Mouse (Mus musculus): ENCODE results near the gene Stard7. TPM values are rescaled to one million over a fixed set of nuclear protein-coding genes. Genes with fewer than 3 reads are reported as not detected.

Gene Stard7
- polyA plus RNA-seq, 1 experiment from 2014 or later = 53.7 TPM

DNA sequence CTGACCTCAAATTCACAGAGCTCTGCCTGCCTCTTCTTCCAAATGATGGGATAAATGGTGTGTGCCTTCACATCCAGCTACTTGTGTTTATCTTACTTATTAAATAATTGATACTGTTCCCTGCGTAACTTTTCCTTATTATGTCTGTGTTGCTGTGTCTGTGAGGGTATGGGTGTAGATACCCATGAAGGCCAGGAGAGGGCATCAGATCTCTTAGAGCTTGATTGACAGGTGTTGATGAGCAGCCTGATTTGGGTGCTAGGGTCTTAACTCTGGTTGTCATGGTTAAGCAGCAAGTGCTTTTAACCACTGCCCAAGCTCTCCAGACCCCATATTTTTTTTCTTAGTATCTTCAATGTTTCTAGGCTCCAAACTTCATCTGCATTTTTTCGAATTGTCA is 38.6 kb downstream of the Stard7 start:
- 89% methylated on average over 2 of the region's 2 CpGs for WGBS
- Histone ChIP-seq H3K4me1 (replicated peaks; ENCODE audit: control insufficient read depth, insufficient read depth, low read length) (no peaks in the 10 kb centered on the region), H3K27ac (ENCODE audit: low read depth, low read length) (no peak overlapping the region), H3K27me3 (replicated peaks; ENCODE audit: control insufficient read depth, insufficient read depth, low read length) (no peaks in the 10 kb centered on the region), H3K4me3 (ENCODE audit: low read depth, low read length) (no peak overlapping the region), H3K36me3 (ENCODE audit: control insufficient read depth, insufficient read depth) (no peaks in the 10 kb centered on the region), H3K9me3 (ENCODE audit: control insufficient read depth) (no peaks in the 10 kb centered on the region), H3K4me2 (replicated peaks; ENCODE audit: low read depth) (no peak overlapping the region), H3K9ac (ENCODE audit: low read depth, low read length) (no peak overlapping the region)
- ATAC-seq = no peak
- TF ChIP-seq CTCF (IDR thresholded peaks at IDR 0.05; ENCODE audit: low read depth) = peak; percentile 63

DNA sequence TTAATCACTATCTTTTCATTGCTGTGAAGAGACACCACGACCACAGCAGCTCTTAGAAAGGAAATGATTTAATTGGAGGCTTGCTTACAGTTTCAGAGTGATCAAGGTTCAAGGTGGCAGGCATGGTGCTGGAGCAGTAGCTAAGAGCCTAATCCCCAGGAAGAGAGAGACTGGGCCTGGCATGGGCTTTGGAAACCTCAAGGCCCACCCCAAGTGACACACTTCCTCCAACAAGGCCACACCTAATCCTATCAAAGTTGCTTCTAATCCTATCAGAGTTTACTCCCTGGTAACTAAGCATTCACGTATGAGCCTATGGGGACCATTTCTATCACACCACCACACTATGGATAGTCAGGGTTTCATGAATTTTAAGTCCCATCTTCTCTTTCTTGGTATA is 40.2 kb downstream of the Stard7 start:
- Histone ChIP-seq H3K9me3 (ENCODE audit: control insufficient read depth) (no peaks in the 10 kb centered on the region), H3K27me3 (replicated peaks; ENCODE audit: control insufficient read depth, insufficient read depth, low read length) (no peaks in the 10 kb centered on the region), H3K4me1 (replicated peaks; ENCODE audit: control insufficient read depth, insufficient read depth, low read length) (no peaks in the 10 kb centered on the region), H3K9ac (ENCODE audit: low read depth, low read length) (no peak overlapping the region), H3K36me3 (ENCODE audit: control insufficient read depth, insufficient read depth) (no peaks in the 10 kb centered on the region), H3K27ac (ENCODE audit: low read depth, low read length) (no peak overlapping the region), H3K4me2 (replicated peaks; ENCODE audit: low read depth) (no peak overlapping the region), H3K4me3 (ENCODE audit: low read depth, low read length) (no peak overlapping the region)
- WGBS = 26% methylated on average over 2 of the region's 2 CpGs
- no peak for ATAC-seq
- no peak for TF ChIP-seq CTCF (IDR thresholded peaks at IDR 0.05; ENCODE audit: low read depth)

DNA sequence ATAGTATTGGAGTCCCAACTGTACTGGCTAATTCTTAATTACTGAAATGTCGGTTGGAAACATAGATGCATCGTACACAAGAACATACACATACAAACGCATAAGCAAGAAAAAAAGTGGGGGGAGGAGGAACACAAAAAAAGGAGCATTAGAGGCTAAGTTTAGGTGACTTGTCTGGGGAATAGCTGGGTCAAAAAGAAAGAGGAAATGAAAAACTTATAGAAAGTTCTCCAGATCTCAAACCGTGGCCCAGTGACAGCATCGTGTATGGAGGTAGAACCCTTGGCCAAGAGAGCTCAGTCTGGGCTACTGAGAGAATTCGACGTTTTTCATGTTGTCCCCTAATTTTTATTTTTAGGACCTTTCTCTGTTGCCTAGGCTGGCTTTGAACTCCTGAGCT is 40.7 kb downstream of the Stard7 start:
- Histone ChIP-seq H3K27me3 (replicated peaks; ENCODE audit: control insufficient read depth, insufficient read depth, low read length) (no peaks in the 10 kb centered on the region), H3K9ac (ENCODE audit: low read depth, low read length) (no peak overlapping the region), H3K36me3 (ENCODE audit: control insufficient read depth, insufficient read depth) (no peaks in the 10 kb centered on the region), H3K4me1 (replicated peaks; ENCODE audit: control insufficient read depth, insufficient read depth, low read length) (no peaks in the 10 kb centered on the region), H3K4me2 (replicated peaks; ENCODE audit: low read depth) (no peak overlapping the region), H3K27ac (ENCODE audit: low read depth, low read length) (no peak overlapping the region), H3K4me3 (ENCODE audit: low read depth, low read length) (no peak overlapping the region), H3K9me3 (ENCODE audit: control insufficient read depth) (no peaks in the 10 kb centered on the region)
- no peak for ATAC-seq
- no peak for TF ChIP-seq CTCF (IDR thresholded peaks at IDR 0.05; ENCODE audit: low read depth)
- WGBS = 88% methylated on average over 7 of the region's 7 CpGs

DNA sequence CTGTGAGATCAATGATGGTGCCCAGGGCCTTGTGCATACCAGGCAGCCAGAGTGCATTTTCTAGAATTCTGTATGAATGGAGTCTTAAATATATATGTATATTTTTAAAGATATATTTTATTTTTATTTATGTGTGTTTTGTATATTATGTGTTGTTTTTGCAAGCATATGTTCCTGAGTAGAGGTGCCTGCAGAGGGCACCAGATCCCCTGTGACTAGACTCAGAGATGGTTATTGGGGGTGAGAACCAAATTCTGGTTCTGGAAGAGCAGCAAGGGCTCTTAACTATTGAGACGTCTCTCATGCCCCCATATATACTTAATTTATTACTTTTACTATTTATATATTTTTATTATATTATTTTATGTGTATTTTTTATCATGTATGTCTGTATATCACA is 41.2 kb downstream of the Stard7 start:
- no peaks in the 10 kb centered on the region for H3K36me3 ChIP-seq (ENCODE audit: control insufficient read depth, insufficient read depth)
- WGBS = 88% methylated on average over 1 of the region's 1 CpGs
- H3K4me3 ChIP-seq (ENCODE audit: low read depth, low read length) = no peak overlapping the region
- no peak overlapping the region for H3K27ac ChIP-seq (ENCODE audit: low read depth, low read length)
- no peak for ATAC-seq
- no peak overlapping the region for H3K4me2 ChIP-seq (replicated peaks; ENCODE audit: low read depth)
- H3K4me1 ChIP-seq (replicated peaks; ENCODE audit: control insufficient read depth, insufficient read depth, low read length) = no peaks in the 10 kb centered on the region
- TF ChIP-seq CTCF (IDR thresholded peaks at IDR 0.05; ENCODE audit: low read depth) = no peak
- no peaks in the 10 kb centered on the region for H3K9me3 ChIP-seq (ENCODE audit: control insufficient read depth)
- H3K9ac ChIP-seq (ENCODE audit: low read depth, low read length) = no peak overlapping the region
- H3K27me3 ChIP-seq (replicated peaks; ENCODE audit: control insufficient read depth, insufficient read depth, low read length) = no peaks in the 10 kb centered on the region

DNA sequence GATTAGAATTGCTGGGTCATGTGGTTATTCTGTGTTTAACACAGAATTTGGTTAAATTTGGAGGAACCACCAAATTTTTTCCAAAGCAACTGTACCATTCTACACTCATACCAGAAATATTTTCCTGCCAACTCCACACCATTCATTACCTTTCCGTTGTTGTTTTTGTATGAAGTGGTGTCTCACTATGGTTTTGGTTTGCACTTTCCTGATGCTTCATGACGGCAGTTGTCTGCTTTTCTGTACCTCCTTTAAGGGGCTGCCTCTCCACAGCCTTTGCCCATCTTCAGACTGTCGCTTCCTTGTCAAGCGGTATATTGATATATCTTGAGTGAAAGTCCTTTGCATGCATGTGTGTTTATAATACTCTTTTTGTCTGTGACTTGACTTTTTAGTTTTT is 42.8 kb downstream of the Stard7 start:
- no peak for ATAC-seq
- no peak for TF ChIP-seq CTCF (IDR thresholded peaks at IDR 0.05; ENCODE audit: low read depth)
- WGBS = 90% methylated on average over 4 of the region's 4 CpGs

DNA sequence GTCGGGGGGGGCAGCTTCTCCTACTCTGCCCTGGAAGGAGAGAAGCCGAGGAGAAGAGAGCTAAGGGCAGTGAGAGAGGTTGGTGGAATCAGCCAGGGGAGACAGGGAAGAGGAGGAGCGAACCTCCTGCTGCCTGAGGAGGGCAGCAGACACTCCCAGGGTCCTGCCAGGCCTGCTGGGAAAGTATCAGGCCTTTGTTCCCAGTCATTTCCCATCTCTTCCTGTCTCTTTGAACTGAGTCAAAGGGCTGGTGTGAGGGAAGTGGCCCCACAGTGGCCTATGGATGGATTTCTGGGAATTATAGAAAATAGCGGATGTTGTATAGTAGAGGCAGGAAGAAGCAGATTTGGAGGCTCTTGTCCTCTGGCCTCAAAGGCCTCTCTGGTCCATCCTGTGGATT is 43.9 kb downstream of the Stard7 start:
- no peaks in the 10 kb centered on the region for H3K27me3 ChIP-seq (replicated peaks; ENCODE audit: control insufficient read depth, insufficient read depth, low read length)
- WGBS = 54% methylated on average over 4 of the region's 4 CpGs
- H3K36me3 ChIP-seq (ENCODE audit: control insufficient read depth, insufficient read depth) = no peaks in the 10 kb centered on the region
- no peaks in the 10 kb centered on the region for H3K4me1 ChIP-seq (replicated peaks; ENCODE audit: control insufficient read depth, insufficient read depth, low read length)
- no peak overlapping the region for H3K27ac ChIP-seq (ENCODE audit: low read depth, low read length)
- peak; percentile 59 for TF ChIP-seq CTCF (IDR thresholded peaks at IDR 0.05; ENCODE audit: low read depth)
- no peak for ATAC-seq
- H3K4me2 ChIP-seq (replicated peaks; ENCODE audit: low read depth) = no peak overlapping the region
- no peak overlapping the region for H3K9ac ChIP-seq (ENCODE audit: low read depth, low read length)
- H3K4me3 ChIP-seq (ENCODE audit: low read depth, low read length) = no peak overlapping the region
- no peaks in the 10 kb centered on the region for H3K9me3 ChIP-seq (ENCODE audit: control insufficient read depth)

More for the DNA sequence above, 42.8 kb downstream of the Stard7 start:
- no peaks in the 10 kb centered on the region for H3K27me3 ChIP-seq (replicated peaks; ENCODE audit: control insufficient read depth, insufficient read depth, low read length)
- no peak overlapping the region for H3K27ac ChIP-seq (ENCODE audit: low read depth, low read length)
- H3K4me3 ChIP-seq (ENCODE audit: low read depth, low read length) = no peak overlapping the region
- H3K36me3 ChIP-seq (ENCODE audit: control insufficient read depth, insufficient read depth) = no peaks in the 10 kb centered on the region
- H3K9me3 ChIP-seq (ENCODE audit: control insufficient read depth) = no peaks in the 10 kb centered on the region
- H3K4me1 ChIP-seq (replicated peaks; ENCODE audit: control insufficient read depth, insufficient read depth, low read length) = no peaks in the 10 kb centered on the region
- no peak overlapping the region for H3K9ac ChIP-seq (ENCODE audit: low read depth, low read length)
- H3K4me2 ChIP-seq (replicated peaks; ENCODE audit: low read depth) = no peak overlapping the region

Measured in intestine, postnatal 0 days (tissue).